Mouse (Mus musculus) 3134 (cell line): ENCODE measurements around the gene Rab27a.
A peak's percentile ranks its signal among the peaks of the same experiment; 100 is the strongest.
"Not testable (repeated sequence)": the region's sequence is repeated elsewhere in the genome, so short reads cannot be mapped to it uniquely, and the experiment has no call there.

Experiments used
- DNase-seq: peaks from one replicate; pipeline ENCODE4 v3.0.0-alpha.2; 2011; ENCODE audit warnings: low spot score; ENCODE audit not compliant: insufficient read length; ENCODE audit errors: extremely low read depth

The Rab27a gene

DNA sequence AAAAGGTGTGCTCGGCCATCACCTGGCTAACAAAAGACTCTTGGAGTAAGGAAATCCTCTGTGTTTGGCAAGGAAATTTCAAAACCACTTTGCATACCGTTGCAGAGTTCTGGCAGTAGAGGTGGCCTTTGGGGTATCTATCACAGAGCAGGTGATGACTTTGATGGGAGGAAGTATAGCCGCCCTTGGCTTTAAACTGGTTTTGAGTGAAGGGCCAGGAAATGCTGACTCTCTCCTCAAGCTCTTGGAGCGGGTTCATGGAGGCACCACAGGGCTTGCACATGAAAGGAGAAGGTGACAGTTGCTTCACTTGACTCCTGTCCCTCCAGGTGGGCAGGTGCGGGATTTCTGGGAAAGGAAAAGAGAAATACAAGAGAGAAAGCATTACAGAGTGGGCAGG lies 42.9 kb downstream of the Rab27a start:
- DNase-seq: no peak

DNA sequence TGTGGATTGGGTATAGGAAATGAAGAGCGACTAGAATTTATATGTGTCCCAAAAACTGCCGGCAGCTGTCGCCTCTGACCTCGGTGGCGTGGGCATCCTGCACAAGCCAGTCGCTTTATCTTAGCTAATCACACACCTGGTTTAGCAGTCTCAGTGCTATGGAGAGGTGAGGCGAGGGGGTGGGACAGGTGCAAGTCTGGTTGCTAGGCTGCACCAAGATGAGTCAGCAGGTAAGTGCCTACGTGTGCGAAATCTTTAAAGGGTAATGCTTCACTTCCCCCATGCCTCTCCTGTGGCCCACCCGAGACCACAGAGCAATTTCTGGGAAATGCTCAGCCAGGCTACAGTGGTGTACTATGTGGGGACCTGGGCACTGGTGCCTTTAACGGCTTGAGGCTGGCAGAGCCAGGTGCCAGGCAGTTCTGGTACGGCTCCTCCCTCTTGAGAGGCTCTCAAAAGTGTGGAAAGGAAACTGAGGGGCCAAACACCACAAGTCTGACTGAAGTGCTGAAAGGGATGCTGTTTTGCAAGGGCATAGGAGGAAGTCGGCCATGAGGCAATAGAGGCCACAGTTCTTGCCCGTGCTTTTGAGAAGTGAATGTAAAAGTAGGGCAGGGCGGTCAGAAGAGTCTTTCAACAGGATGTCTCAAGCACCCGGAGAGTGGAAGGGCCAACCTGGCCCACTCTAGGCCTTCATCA lies 44.7 kb downstream of the Rab27a start:
- DNase-seq: no peak

DNA sequence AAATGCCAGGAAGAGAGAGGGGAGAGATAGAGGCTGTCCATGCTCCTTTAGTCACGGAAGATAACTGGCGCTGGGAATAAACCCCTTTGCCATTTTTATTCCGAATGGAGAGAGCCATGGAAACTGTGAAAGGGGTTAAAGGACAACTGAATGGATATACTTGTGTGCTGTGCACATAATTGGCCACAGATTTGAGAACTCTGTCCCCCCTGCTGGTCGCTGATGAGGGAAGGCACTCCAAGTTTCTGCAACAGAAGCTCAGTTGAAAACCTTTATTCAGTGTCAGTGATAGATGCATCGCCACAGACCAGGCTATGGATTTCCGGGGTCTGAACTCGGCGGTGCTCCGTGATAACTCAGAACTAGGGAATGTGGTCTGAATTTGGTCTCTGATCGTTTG lies 45.5 kb downstream of the Rab27a start:
- DNase-seq: no peak

DNA sequence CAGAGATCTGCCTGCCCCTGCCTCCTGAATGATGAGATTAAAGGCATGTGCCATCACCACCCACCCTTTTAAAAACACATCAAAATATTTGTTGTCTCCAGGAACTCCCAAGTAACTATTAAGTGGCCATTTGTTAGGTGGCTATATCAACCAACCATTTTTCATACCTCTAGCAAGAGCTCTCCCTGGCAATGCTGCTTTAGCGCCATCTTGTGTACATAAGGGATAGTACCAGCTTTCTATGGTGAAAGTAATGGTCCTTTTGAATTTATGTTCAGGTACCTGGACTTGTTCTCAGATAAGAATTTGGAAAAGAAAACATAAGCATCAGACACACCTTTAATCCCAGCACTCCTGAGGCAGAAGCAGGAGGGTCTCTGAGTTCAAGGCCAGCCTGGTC lies 47.1 kb downstream of the Rab27a start:
- peak; percentile 20 for DNase-seq

DNA sequence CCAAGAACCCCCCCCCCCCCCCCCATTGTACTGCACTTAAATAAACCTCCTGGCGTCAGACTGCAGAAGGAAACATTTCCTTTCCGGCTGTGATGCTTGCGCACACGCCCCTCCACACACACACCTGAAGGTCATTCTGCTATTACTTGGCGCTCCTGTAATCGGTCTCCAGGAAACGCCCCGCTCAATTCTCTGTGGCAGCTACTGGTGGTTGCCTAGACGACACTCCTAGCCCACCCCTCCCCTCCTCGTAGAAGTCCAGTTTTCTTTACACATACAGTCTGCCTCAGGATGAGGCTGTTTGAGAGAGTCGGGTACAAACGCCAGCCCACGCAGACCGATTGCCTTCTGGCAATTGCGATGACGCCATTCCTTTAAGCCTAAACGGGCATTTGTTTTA lies 49.9 kb downstream of the Rab27a start:
- no peak for DNase-seq

DNA sequence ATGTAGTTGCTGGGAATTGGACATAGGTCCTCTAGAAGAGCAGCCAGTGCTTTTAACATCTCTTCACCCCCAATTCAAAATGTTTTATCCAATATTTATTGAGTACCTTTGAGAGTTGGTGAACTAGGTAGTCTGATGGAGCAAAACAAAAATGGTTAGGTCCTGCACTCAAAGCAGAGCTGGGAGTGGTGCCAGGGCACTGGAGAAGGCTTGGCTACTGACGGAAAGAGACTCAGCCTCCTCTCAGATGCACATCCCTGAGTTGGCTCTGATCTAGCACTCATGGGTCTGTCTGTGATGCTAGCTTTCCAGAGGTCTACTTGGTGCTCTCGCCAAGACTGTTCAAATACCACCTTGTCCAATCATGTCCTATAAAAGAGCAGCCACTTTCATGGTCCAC lies 53.2 kb downstream of the Rab27a start:
- DNase-seq: no peak

DNA sequence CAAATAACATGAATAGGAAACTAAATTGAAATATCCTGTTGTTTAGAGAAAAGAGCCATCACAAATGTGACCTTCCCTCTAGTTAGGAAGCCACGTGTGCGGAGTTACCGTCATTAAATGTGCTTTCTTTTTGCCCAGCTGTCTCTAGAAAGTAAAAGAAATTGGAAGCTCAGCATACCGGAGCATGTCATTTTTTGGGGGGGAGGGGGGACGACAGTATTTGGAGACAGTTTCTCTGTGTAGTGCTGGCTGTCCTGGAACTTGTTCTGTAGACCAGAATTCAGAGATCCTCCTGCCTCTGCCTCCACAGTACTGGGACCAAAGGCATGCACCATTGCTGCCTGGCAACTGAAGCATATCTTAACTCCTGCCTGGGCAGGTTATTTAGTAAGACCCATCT lies 56.9 kb downstream of the Rab27a start, which contains the start of gene Khdc3:
Gene Khdc3 (plus strand): TSS at position 301 of the 400 bp plus-strand sequence.
- DNase-seq: no peak

DNA sequence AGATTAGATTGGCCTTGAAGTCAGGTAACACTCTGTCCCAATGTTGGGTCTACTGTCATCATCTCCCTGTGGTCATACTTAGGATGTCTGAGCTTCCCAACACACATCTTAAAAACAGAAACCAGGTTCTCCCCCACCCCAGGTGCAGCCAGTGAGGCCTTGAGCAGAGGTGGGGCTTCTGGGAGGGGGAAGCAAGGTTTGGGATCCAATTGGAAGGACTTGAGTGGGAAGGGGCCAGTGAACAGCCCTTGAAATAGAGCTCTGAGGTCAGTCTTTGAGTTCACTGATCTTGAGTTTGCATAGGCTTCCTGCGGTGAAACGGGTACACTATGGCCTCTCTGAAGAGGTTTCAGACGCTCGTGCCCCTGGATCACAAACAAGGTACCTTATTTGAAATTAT lies 57.5 kb downstream of the Rab27a start, which contains the start of gene Gm20509:
Gene Gm20509 (plus strand): TSS at position 290 of the 400 bp plus-strand sequence.
- DNase-seq: no peak

DNA sequence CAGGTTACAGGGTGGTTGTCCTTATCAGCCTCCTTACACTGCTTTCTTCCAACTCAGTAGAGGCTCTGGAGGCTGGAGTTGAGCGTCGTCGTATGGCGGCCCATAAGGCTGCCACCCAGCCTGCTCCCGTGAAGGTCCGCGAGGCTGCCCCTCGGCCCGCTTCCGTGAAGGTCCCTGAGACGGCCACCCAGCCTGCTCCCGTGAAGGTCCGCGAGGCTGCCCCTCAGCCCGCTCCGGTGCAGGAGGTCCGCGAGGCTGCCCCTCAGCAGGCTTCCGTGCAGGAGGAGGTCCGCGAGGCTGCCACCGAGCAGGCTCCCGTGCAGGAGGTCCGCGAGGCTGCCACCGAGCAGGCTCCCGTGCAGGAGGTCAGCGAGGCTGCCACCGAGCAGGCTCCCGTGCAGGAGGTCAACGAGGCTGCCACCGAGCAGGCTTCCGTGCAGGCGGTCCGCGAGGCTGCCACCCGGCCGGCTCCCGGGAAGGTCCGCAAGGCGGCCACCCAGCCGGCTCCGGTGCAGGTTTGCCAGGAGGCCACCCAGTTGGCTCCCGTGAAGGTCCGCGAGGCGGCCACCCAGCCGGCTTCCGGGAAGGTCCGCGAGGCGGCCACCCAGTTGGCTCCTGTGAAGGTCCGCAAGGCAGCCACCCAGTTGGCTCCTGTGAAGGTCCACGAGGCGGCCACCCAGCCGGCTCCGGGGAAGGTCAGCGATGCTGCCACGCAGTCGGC lies 58.7 kb downstream of the Rab27a start:
- DNase-seq: no peak

DNA sequence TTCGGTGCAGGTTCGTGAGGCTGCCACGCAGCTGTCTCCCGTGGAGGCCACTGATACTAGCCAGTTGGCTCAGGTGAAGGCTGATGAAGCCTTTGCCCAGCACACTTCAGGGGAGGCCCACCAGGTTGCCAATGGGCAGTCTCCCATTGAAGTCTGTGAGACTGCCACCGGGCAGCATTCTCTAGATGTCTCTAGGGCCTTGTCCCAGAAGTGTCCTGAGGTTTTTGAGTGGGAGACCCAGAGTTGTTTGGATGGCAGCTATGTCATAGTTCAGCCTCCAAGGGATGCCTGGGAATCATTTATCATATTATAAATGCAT lies 59.2 kb downstream of the Rab27a start:
- no peak for DNase-seq

DNA sequence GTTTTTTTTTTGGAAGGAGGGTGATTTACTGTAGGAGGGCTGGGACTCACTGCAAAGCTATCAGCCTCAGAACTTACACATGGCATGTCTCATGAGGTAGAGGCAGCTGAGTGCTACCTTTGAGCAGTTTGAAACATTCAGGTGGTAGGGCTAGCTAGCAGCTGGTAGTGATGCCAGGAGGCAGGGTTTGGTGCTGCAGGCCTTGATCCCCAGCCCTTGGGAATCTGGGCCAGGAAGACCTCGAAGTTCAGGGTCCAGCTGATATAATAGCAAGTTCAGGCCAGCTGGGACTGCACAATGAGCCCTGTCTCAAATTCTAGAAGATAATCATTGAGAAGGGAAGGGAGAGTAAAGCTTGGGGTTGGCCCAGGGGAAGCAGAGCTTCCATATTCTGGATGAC lies 60.5 kb downstream of the Rab27a start:
- no peak for DNase-seq

DNA sequence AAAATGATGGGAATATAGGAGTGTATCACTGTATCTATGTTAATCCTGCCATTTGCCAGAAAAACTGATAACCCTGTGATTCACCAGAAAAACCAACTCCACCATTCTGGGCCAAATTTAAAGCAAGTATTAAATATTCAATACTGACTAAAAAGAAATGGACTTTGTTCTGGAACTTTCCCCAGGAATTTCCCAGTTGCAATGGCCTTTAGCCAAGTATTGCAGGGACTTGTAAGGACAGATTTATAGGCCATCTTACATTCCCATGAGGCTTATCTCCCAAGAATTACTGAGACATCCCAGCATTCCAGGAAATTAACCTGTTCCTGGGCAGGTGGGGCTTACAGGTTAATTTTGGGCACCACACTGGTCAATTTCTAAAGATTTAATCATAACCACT lies 61.1 kb downstream of the Rab27a start:
- no peak for DNase-seq

DNA sequence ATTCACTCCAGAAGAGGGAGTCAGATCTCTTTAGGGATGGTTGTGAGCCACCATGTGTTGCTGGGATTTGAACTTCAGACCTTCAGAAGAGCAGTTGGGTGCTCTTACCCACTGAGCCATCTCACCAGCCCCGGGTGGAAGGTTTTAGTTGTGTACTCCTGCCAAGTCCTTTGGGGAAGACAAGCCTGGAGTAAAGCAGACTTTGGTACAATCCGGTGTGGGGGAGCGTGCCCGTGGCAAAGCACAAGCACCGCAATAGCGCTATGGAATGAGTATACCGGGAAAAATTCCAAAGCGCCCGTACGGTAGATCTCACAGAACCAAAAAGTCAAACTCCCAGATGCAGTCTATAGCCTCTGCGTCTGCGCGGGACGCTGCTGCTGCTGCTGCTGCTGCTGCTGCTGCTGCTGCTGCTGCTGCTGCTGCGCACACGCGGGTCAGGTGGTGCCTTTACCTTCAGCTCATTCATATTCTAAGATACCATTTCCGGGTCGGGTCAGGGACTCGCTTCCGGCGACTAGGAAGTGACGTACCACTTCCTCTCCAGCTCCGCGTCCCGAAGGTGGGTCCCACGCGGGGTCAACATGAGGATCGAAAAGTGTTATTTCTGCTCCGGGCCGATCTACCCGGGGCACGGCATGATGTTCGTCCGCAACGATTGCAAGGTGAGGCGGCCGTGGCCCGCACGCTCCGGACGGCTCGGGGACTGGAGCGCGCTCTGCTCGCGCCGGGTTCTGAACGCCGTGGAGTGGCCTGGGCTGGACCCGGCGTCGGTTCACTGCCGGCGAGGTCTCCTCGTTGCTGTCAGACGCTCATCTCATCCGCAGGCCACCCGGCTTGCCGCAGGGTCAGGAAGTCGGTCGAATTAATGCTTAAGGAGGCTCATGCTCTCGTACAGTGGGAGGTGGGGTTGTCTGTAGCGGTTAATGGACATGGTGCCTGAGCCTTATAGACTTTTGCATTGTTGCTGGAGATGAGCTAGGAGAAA lies 68.6 kb downstream of the Rab27a start, which contains the start of gene Rsl24d1:
Gene Rsl24d1 (plus strand): TSS at position 508 of the 988 bp plus-strand sequence.
- peak; percentile 88 for DNase-seq

DNA sequence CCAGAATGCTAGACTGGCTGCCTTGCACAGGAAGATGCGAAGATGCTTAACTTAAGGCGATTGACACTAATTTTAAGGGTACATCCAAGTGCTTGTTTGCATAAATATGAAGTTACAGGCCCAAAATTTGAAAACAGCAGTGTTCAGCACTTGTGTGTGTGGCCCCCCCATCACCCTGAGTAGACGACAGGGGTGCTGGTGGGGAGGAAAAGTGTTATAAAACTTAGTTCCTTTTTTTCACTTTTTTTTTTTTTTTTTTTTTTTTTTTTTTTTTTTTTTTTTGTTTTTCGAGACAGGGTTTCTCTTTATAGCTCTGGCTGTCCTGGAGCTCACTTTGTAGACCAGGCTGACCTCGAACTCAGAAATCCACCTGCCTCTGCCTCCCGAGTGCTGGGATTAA lies 72.0 kb downstream of the Rab27a start:
- DNase-seq: not testable (repeated sequence)

DNA sequence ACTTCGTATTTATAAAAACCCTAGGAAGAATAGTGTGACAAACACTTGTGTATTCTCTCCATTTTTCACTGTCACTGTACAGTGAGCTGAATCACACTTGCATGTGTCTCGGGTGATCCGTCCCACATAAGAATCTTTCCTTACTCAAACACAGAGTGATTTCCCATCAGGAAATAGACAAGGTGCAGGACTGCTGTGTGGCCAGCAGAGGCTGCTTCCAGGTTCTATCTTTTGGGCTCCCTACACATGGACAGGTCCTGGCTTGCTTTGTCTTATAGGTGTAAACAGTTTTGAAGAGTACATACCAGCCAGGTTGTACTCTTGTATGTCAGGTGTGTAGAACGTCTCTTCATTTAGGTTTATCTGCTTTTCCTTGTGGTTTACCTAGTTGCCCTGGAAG lies 73.4 kb downstream of the Rab27a start:
- DNase-seq: no peak

DNA sequence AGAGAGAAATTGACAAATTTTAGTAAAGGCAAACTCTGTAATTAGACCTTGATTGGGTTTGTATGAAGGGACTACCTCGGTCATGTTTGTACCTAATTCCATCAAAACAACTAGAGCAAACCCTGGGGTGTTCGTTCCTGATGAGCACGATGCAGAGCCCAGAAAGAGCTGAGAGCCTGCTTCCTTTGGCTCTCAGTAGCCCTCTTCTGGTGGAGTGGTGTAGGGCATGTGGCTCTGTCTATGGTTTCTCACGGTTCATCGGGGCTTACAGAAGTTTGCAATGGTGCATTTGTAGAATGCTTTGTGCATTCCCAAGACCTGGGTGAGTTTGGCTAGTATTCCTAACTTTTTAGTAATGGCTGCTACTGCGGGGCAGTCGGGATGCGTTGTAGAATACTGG lies 77.1 kb downstream of the Rab27a start:
- DNase-seq: no peak

DNA sequence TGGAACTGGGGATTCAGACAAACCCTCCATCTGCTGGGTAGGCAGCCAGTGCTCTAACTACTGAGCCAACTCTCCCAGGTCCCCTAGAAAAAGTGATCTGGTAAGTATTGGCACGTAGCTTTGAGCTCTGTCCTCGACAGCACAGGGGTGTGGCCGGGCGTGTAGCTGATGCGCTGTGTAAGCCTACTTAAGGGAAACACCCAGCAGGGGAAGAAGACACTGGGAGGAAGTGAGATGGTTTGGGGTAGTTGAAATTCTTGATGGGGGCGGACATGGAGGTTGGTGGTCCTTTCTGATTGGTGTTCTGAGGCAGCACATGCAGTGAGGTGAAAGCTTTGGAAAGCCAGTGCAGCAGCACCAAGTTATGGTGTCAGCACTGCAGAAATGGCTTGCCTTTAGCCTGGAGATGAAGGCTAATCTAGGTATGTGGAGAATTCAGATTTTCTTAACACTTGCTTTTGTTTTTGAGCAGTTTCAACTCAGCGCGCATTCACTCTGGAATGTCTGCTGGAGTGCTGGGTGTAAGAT lies 80.5 kb downstream of the Rab27a start:
- DNase-seq: no peak

DNA sequence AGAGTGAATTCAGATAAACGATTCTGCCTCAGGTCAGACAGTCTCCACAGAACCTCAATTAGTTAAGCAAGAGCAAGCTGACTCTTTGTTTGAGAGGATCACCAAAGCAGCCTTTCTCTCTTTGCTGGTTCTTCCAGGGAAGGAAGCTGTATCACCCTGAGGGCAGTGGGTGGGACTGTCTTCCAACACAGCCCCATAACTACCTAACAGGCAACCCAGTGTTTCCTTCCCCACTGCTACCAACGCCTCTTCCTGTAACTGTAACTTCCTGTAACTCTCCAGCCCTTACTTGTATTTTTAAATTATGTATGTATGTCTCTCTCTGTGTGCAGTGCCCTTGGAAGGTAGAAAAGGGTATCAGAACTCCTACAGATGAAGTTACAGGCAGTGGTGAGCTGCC lies 82.8 kb downstream of the Rab27a start:
- DNase-seq: no peak

DNA sequence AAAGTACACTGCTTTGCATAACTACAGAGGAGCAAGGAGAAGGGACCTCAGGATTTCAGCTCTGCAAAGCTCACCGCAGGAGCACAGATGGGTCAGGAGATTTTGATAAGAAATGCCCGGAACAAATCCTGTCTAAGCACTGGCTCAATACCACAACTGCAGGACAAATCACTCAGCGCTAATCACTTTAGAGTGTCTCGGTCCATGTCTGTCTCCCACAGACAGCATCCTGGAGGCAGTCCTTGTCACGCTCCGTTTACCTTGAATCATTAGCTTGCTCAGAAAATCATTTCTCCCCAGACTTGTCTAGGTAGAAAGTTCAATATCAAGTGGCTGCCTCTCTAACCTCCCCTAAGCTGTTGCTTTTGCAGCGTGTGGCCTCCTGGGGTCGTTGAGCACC lies 85.2 kb downstream of the Rab27a start:
- no peak for DNase-seq

DNA sequence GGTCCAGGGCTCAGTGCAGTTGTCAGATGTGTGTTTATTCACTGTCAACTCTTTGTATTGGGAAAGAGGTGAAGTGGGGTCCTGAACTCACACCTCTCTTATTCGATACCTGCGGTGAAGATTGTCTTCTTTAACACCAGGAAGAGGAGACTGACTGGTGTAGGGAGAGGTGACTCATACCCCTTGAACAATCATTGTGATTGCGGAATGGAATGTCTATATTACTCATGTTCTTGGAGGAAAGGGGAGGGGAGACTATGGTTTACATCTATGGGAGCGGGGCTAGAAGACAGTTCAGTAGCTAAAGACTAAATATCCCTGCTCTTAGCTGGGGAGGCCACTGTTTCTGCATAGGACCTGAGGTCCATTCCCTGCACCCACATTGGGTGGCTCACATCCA lies 85.9 kb downstream of the Rab27a start:
- no peak for DNase-seq

DNA sequence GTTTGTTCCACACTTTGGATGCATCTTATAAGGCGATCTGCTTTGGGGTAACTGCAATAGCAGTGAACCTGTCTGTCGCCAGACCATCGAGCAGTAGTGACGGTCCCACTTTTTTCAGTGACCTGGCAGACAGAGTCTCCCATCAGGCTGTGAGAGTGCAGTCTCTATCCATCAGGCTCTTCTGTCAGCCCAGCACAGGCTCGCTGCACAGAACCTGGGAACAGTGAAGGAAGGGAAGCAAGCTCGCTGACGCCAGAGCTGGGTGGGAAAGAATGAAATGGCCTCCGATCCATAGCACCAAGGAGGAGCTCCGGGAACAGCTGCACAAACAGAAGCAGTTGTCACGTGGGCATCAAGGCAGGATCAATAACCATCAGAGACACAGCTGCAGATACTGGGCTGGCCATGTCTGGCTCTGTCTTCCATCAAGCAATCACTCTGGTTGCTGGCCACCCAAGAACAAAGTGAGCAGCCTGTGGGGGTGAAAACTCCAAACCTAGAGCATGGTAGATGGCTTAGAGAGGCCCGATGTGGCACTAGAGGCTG lies 92.8 kb downstream of the Rab27a start:
- no peak for DNase-seq
